Mouse (Mus musculus) small intestine, adult 2 months (tissue): Measurements from ENCODE around the gene Lrrc34.

Source experiments
- CTCF ChIP-seq: fragments of 200-500 bp; IDR thresholded peaks from 2 replicates; pipeline ENCODE4 v1.5.1; 2012; ENCODE audit warnings: low read depth, mild to moderate bottlenecking, control low read depth, inconsistent platforms, low read length, moderate library complexity, mixed read lengths; ENCODE audit not compliant: insufficient replicate concordance, insufficient read length; ENCODE audit errors: extremely low read depth
- POLR2A ChIP-seq: fragments of 200-500 bp; IDR thresholded peaks from 2 replicates; pipeline ENCODE4 v1.6.1; 2012; ENCODE audit warnings: low read depth, mild to moderate bottlenecking, control low read depth, inconsistent platforms, low read length, moderate library complexity

DNA sequence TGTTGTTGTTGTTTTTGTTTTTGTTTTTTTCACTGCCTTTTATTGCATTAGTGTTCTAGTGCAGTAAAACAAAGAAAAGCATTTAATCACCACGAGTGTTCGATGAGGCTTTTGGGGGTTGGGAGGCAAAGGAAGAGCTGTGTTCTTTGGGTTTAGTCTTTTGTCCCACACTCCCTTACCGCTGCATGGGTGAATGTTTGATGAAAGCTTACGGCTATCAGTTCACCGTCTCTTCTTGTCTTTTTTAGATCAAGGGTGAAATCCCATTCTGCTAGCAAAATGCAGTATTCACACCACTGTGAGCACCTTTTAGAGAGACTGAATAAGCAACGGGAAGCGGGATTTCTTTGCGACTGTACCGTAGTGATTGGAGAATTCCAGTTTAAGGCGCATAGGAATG lies 44.4 kb downstream of the Lrrc34 start:
- no peak for TF ChIP-seq POLR2A
- TF ChIP-seq CTCF, result no peak
